ENCODE assay signal across 8 mouse cellular contexts in the genomic region with DNA sequence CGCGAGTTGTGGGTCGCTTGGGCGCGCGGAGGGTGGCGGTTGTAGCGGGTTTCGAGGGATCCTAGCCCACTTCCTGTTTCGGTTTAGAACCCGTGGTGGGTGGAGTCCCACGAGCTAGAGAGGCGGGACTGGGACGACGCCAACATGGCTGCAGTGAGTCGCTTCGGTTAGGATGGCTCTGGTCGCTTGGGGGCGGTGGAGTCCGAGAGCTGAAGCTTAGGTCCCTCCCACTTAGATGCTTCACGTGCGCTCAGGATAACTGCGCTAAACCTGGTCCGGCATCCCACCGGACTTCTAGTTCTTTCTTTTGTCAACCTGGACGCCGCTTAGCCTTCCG. TPM values are rescaled to one million over a fixed set of nuclear protein-coding genes. Genes with fewer than 3 reads are reported as not detected.
DNase-seq lines count a peak whose midpoint lies in the region; ATAC-seq and TF ChIP-seq lines count a peak whose summit lies in the region.

A gene (minus strand): TSS at position 117 of the 337 bp plus-strand sequence.

- DNase-seq in brain, adult 2 months (ENCODE audit: low read depth, low spot score), result peak; percentile 94
- peak; percentile 75 for DNase-seq in liver, adult 2 months (ENCODE audit: extremely low read depth, low read depth, low spot score)

- H3K9me3 ChIP-seq in heart, embryonic 11.5 days (replicated peaks; ENCODE audit: control insufficient read depth, low read length), result no peaks in the 10 kb centered on the region
- no peaks in the 10 kb centered on the region for H3K9me3 ChIP-seq in kidney, embryonic 16.5 days (ENCODE audit: low read length)
- no peaks in the 10 kb centered on the region for H3K9me3 ChIP-seq in stomach, embryonic 15.5 days

- H3K79me2 ChIP-seq in C2C12 (ENCODE audit: control insufficient read depth, insufficient read depth) (no peaks in the 10 kb centered on the region), myocyte (ENCODE audit: control insufficient read depth, insufficient read depth) (no peaks in the 10 kb centered on the region)
- H3K79me2 ChIP-seq in liver, adult 2 months (ENCODE audit: control insufficient read depth, insufficient read depth, low read length), result no peaks in the 10 kb centered on the region

- H3K79me3 ChIP-seq in C2C12 (ENCODE audit: low read depth), result no peaks in the 10 kb centered on the region

- TF ChIP-seq POLR2A in liver, adult 2 months (IDR thresholded peaks at IDR 0.05; ENCODE audit: extremely low read depth, insufficient read depth, low read length), result 0 out of 2 replicates have a peak, but pooled peaks have one; percentile 12
- TF ChIP-seq POLR2A in myocyte (IDR thresholded peaks at IDR 0.05; ENCODE audit: insufficient read length, low read depth), result peak; percentile 43

- H3K4me2 ChIP-seq in heart, embryonic 11.5 days, result peak within 1 kb of the TSS; percentile 64
- peak within 1 kb of the TSS; percentile 56 for H3K4me2 ChIP-seq in kidney, embryonic 16.5 days (replicated peaks; ENCODE audit: low read depth, low read length)
- peak within 1 kb of the TSS; percentile 67 for H3K4me2 ChIP-seq in myocyte (ENCODE audit: low read depth)
- peak within 1 kb of the TSS; percentile 49 for H3K4me2 ChIP-seq in stomach, embryonic 15.5 days

- ATAC-seq in erythroblast, adult 5-6 weeks (replicated peaks; ENCODE audit: low FRiP score, poor library complexity, severe bottlenecking), result peak; percentile 100
- ATAC-seq in heart, embryonic 11.5 days (replicated peaks; ENCODE audit: insufficient number of reproducible peaks, low FRiP score, low TSS enrichment), result peak; percentile 99
- peak; percentile 99 for ATAC-seq in kidney, embryonic 16.5 days (ENCODE audit: low FRiP score, low TSS enrichment)
- peak; percentile 97 for ATAC-seq in stomach, embryonic 15.5 days (ENCODE audit: insufficient read depth, low FRiP score, low read depth)

- no peaks in the 10 kb centered on the region for H3K4me1 ChIP-seq in heart, embryonic 11.5 days (ENCODE audit: control insufficient read depth, insufficient read depth, low read length)
- H3K4me1 ChIP-seq in kidney, embryonic 16.5 days (ENCODE audit: insufficient read depth, low read length), result no peaks in the 10 kb centered on the region
- H3K4me1 ChIP-seq in liver, adult 2 months (ENCODE audit: control insufficient read depth, insufficient read depth, low read length), result no peaks in the 10 kb centered on the region
- no peaks in the 10 kb centered on the region for H3K4me1 ChIP-seq in stomach, embryonic 15.5 days

- WGBS in heart, embryonic 11.5 days (ENCODE audit: insufficient replicate concordance), result 20% methylated on average over 24 of the region's 28 CpGs
- WGBS in kidney, embryonic 16.5 days, result 26% methylated on average over 28 of the region's 28 CpGs
- WGBS in liver, adult 2 months, result under 1% methylated on average over 28 of the region's 28 CpGs
- WGBS in stomach, embryonic 15.5 days, result 24% methylated on average over 28 of the region's 28 CpGs

- peak within 1 kb of the TSS; percentile 75 for H3K9ac ChIP-seq in heart, embryonic 11.5 days (ENCODE audit: low read depth, low read length)
- H3K9ac ChIP-seq in kidney, embryonic 16.5 days (replicated peaks; ENCODE audit: low read length), result peak within 1 kb of the TSS; percentile 72
- H3K9ac ChIP-seq in liver, adult 2 months (ENCODE audit: low read depth, low read length), result peak within 1 kb of the TSS; percentile 83
- H3K9ac ChIP-seq in stomach, embryonic 15.5 days, result peak within 1 kb of the TSS; percentile 37; the same call in 1 of the 2 replicates

- H3K27me3 ChIP-seq in C2C12 (ENCODE audit: control insufficient read depth, insufficient read depth, insufficient read length) (no peaks in the 10 kb centered on the region), myocyte (ENCODE audit: control insufficient read depth, insufficient read depth, insufficient read length) (no peaks in the 10 kb centered on the region)
- no peaks in the 10 kb centered on the region for H3K27me3 ChIP-seq in heart, embryonic 11.5 days (ENCODE audit: control insufficient read depth, insufficient read depth, low read length)
- no peaks in the 10 kb centered on the region for H3K27me3 ChIP-seq in kidney, embryonic 16.5 days (ENCODE audit: insufficient read depth, low read length)
- no peaks in the 10 kb centered on the region for H3K27me3 ChIP-seq in liver, adult 2 months (ENCODE audit: control insufficient read depth, insufficient read depth, low read length)
- no peaks in the 10 kb centered on the region for H3K27me3 ChIP-seq in stomach, embryonic 15.5 days (replicated peaks)

- H3K27ac ChIP-seq in heart, embryonic 11.5 days (ENCODE audit: low read depth, low read length), result peak within 1 kb of the TSS; percentile 76
- H3K27ac ChIP-seq in kidney, embryonic 16.5 days (ENCODE audit: low read length), result peak within 1 kb of the TSS; percentile 61
- no peak within 1 kb of the TSS for H3K27ac ChIP-seq in liver, adult 2 months (replicated peaks; ENCODE audit: insufficient read depth, low read depth, low read length)
- peak within 1 kb of the TSS; percentile 35; the same call in 1 of the 2 replicates for H3K27ac ChIP-seq in stomach, embryonic 15.5 days

- no peaks in the 10 kb centered on the region for H3K36me3 ChIP-seq in C2C12 (ENCODE audit: control insufficient read depth, insufficient read depth)
- H3K36me3 ChIP-seq in heart, embryonic 11.5 days (ENCODE audit: control insufficient read depth, insufficient read depth, low read length), result no peaks in the 10 kb centered on the region
- no peaks in the 10 kb centered on the region for H3K36me3 ChIP-seq in kidney, embryonic 16.5 days (ENCODE audit: insufficient read depth, low read length)
- no peaks in the 10 kb centered on the region for H3K36me3 ChIP-seq in liver, adult 2 months (ENCODE audit: control insufficient read depth, insufficient read depth, low read length)
- no peaks in the 10 kb centered on the region for H3K36me3 ChIP-seq in myocyte (ENCODE audit: control insufficient read depth, insufficient read depth)
- no peaks in the 10 kb centered on the region for H3K36me3 ChIP-seq in stomach, embryonic 15.5 days

- H3ac ChIP-seq in C2C12 (ENCODE audit: control insufficient read depth, insufficient read length, low read depth), result peak within 1 kb of the TSS; percentile 51
- no peak within 1 kb of the TSS for H3ac ChIP-seq in myocyte (ENCODE audit: control insufficient read depth, insufficient read length)

- TF ChIP-seq CTCF in C2C12 (IDR thresholded peaks at IDR 0.05; ENCODE audit: control insufficient read depth, insufficient read depth, insufficient read length), result peak; percentile 23
- TF ChIP-seq CTCF in liver, adult 2 months (IDR thresholded peaks at IDR 0.05; ENCODE audit: low read depth, low read length), result peak; percentile 76

- H3K4me3 ChIP-seq in C2C12 (ENCODE audit: insufficient read depth, poor library complexity, severe bottlenecking) (peak within 1 kb of the TSS; percentile 37), myocyte (peak within 1 kb of the TSS; percentile 45)
- peak within 1 kb of the TSS; percentile 57 for H3K4me3 ChIP-seq in heart, embryonic 11.5 days (ENCODE audit: low read depth, low read length)
- peak within 1 kb of the TSS; percentile 65 for H3K4me3 ChIP-seq in kidney, embryonic 16.5 days (ENCODE audit: low read length)
- H3K4me3 ChIP-seq in liver, adult 2 months (ENCODE audit: insufficient read depth, low read depth, low read length), result peak within 1 kb of the TSS; percentile 97
- H3K4me3 ChIP-seq in stomach, embryonic 15.5 days (replicated peaks), result peak within 1 kb of the TSS; percentile 57

TF ChIP-seq in C2C12, 6 proteins besides CTCF, POLR2A, EP300 and RAD21:
- no peak for TF ChIP-seq MYOD1 (IDR thresholded peaks at IDR 0.05; ENCODE audit: control insufficient read depth, insufficient read length, low read depth)
- peak; percentile 21 for TF ChIP-seq USF1 (IDR thresholded peaks at IDR 0.05; ENCODE audit: low read depth)
TF ChIP-seq in C2C12: peak in this region for 1.

TF ChIP-seq in myocyte, 11 proteins besides CTCF, POLR2A, EP300 and RAD21:
- TF ChIP-seq POLR2AphosphoS2 (IDR thresholded peaks at IDR 0.05; ENCODE audit: insufficient read length, low read depth), result no peak
- TF ChIP-seq USF1 (IDR thresholded peaks at IDR 0.05; ENCODE audit: low read depth), result peak; percentile 3
- no peak for TF ChIP-seq MYOG (IDR thresholded peaks at IDR 0.05; ENCODE audit: control insufficient read depth in 1 of 3, insufficient read depth in 1 of 3, insufficient read length in 2 of 3, low read depth in 2 of 3)
- no peak for TF ChIP-seq MAX (IDR thresholded peaks at IDR 0.05; ENCODE audit: low read depth)
- TF ChIP-seq SRF (IDR thresholded peaks at IDR 0.05; ENCODE audit: control insufficient read depth, insufficient read length, low read depth), result no peak

RNA-seq across cellular contexts. Expression of the gene that starts here (rescaled TPM):
- polyA plus RNA-seq in C2C12 (2012; fragmentation: generic; extraction: Trizol) (2.1 TPM), myocyte (2012; fragmentation: generic; extraction: Trizol) (2.4 TPM)
- 7.5 and 8.4 TPM in 2 replicates for total RNA-seq in erythroblast, adult 5-6 weeks (2015; ENCODE audit: low replicate concordance)
- 5.0 and 6.0 TPM in 2 replicates for total RNA-seq in erythroblast, adult 5-6 weeks (2017; ENCODE audit: low replicate concordance)
- 14.3 and 14.6 TPM in 2 replicates for polyA plus RNA-seq in heart, embryonic 11.5 days (2014; fragmentation: Nextera tagmentation; extraction: Ambion mirVana)
- polyA plus RNA-seq in kidney, embryonic 16.5 days (2015; fragmentation: Nextera tagmentation; extraction: Ambion mirVana), result 9.5 and 11.4 TPM in 2 replicates
- total RNA-seq in liver, adult 2 months (2014; rRNA removed), result 11.8 and 13.4 TPM in 2 replicates
- 2.7 TPM in 2 replicates for polyA plus RNA-seq in liver, adult 2 months (2012; rRNA removed)
- 13.4 and 13.9 TPM in 2 replicates for polyA plus RNA-seq in stomach, embryonic 15.5 days (2015; fragmentation: Nextera tagmentation; extraction: Ambion mirVana)

Comparison
In these comparisons a context has a peak if more than half of its experiments do, and no peak if none do; other contexts are left out.
1. H3K4me3 ChIP-seq: peak in every context shown above with its lines; median percentile 97 in liver, adult 2 months; 65 in kidney, embryonic 16.5 days; 57 in heart, embryonic 11.5 days; 57 in stomach, embryonic 15.5 days; 45 in myocyte; 37 in C2C12.